Mouse (Mus musculus) liver, embryonic 11.5 days (tissue): ENCODE results near the gene Rps19bp1. TPM values are rescaled to one million over a fixed set of nuclear protein-coding genes. Genes with fewer than 3 reads are reported as not detected.

Experiments used
- ATAC-seq: fragments of 200-750 bp; cut with Nextera tagmentation; replicated peaks from 2 replicates; pipeline ENCODE4 v1.8.0; 2017; ENCODE audit warnings: moderate number of reproducible peaks, mild to moderate bottlenecking, moderate TSS enrichment, moderate library complexity; ENCODE audit not compliant: low FRiP score
- DNase-seq: peaks from one replicate; pipeline ENCODE4 v3.0.0-alpha.2; 2017; ENCODE audit warnings: low spot score
- H3K27ac ChIP-seq: fragments of 300-500 bp; sonication (generic); 2 replicates; pipeline ENCODE4 v1.5.1; 2014; ENCODE audit warnings: mild to moderate bottlenecking, low read depth, low read length, control low read depth
- H3K27me3 ChIP-seq: fragments of 300-500 bp; sonication (generic); replicated peaks from 2 replicates; pipeline ENCODE4 v1.6.1; 2014; ENCODE audit warnings: low read length, mixed read lengths; ENCODE audit not compliant: control insufficient read depth, insufficient read depth
- H3K36me3 ChIP-seq: fragments of 300-500 bp; sonication (generic); 2 replicates; pipeline ENCODE4 v1.6.1; 2014; ENCODE audit warnings: mild to moderate bottlenecking, low read length, moderate library complexity, mixed read lengths; ENCODE audit not compliant: control insufficient read depth, insufficient read depth
- H3K4me1 ChIP-seq: fragments of 300-500 bp; sonication (generic); replicated peaks from 2 replicates; pipeline ENCODE4 v1.6.1; 2014; ENCODE audit warnings: low read length, mixed read lengths; ENCODE audit not compliant: control insufficient read depth, insufficient read depth
- H3K4me2 ChIP-seq: fragments of 300-500 bp; sonication (generic); 2 replicates; pipeline ENCODE4 v1.6.1; 2014; ENCODE audit warnings: mild to moderate bottlenecking, control low read depth, moderate library complexity
- H3K4me3 ChIP-seq: fragments of 300-500 bp; sonication (generic); 2 replicates; pipeline ENCODE4 v1.5.1; 2014; ENCODE audit warnings: low read depth, low read length, control low read depth
- H3K9ac ChIP-seq: fragments of 300-500 bp; sonication (generic); 2 replicates; pipeline ENCODE4 v1.6.1; 2014; ENCODE audit warnings: low read depth, low read length, control low read depth
- H3K9me3 ChIP-seq: fragments of 300-500 bp; sonication (generic); 2 replicates; pipeline ENCODE4 v1.6.1; 2016; ENCODE audit warnings: low read length, inconsistent platforms, mixed read lengths; ENCODE audit not compliant: control insufficient read depth
- WGBS: fragments of 180-500 bp; shearing (Covaris S2); extraction: QIAGEN DNeasy Blood & Tissue Kit; methylation state at CpG from one replicate; pipeline ENCODE4 v1.1.7; 2014; 5-methylcytosine and 5-hydroxymethylcytosine counted together
- polyA plus RNA-seq: library from polyadenylated mRNA; unstranded; fragments of >200 nt; fragmentation: Nextera tagmentation; extraction: Ambion mirVana; gene quantifications from 2 replicates; pipeline ENCODE4 v1.2.1, GENCODE M21; 2014

The Rps19bp1 gene
- polyA plus RNA-seq, 1 experiment from 2014 or later, result 80.8 TPM

DNA sequence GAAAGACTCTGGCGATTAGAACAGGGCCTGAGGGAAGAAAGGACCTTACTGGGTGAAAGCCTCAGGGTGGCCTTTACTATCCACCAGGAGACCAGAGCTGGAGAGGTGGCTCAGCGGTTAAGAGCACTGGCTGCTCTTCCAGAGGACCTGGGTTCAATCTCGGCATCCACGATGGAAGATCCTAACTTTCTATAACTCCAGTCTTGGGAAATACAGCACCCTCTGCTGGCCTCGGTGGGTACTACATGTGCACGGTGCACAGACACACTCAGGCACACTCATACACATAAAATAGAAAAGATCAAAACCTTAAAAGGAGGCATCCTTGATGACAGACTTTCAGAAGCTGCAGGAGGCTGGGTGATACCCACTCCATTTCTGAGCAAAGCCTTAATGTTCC, 16.5 kb upstream of the Rps19bp1 start:
- DNase-seq, result no peak
- H3K4me1 ChIP-seq, result no peaks in the 10 kb centered on the region
- 26% methylated on average over 6 of the region's 6 CpGs for WGBS
- peaks cover 32% of the 10 kb centered on the region for H3K27me3 ChIP-seq
- no peaks in the 10 kb centered on the region for H3K36me3 ChIP-seq
- no peak overlapping the region for H3K4me3 ChIP-seq
- no peak overlapping the region for H3K9ac ChIP-seq
- ATAC-seq, result no peak
- no peak overlapping the region for H3K4me2 ChIP-seq
- H3K27ac ChIP-seq, result no peak overlapping the region
- H3K9me3 ChIP-seq, result no peaks in the 10 kb centered on the region

- Histone ChIP-seq H3K36me3 (no peaks in the 10 kb centered on the region), H3K9ac (no peak overlapping the region), H3K4me1 (no peaks in the 10 kb centered on the region), H3K27me3 (peaks cover 17% of the 10 kb centered on the region), H3K27ac (no peak overlapping the region), H3K4me3 (no peak overlapping the region), H3K4me2 (no peak overlapping the region), H3K9me3 (no peaks in the 10 kb centered on the region)
- DNase-seq (no peak), ATAC-seq (no peak)
- WGBS, result 64% methylated on average over 2 of the region's 2 CpGs
Measured at GRCm38 (mm10) chr15:80279053-80279452, 14.9 kb upstream of the Rps19bp1 start.

DNA sequence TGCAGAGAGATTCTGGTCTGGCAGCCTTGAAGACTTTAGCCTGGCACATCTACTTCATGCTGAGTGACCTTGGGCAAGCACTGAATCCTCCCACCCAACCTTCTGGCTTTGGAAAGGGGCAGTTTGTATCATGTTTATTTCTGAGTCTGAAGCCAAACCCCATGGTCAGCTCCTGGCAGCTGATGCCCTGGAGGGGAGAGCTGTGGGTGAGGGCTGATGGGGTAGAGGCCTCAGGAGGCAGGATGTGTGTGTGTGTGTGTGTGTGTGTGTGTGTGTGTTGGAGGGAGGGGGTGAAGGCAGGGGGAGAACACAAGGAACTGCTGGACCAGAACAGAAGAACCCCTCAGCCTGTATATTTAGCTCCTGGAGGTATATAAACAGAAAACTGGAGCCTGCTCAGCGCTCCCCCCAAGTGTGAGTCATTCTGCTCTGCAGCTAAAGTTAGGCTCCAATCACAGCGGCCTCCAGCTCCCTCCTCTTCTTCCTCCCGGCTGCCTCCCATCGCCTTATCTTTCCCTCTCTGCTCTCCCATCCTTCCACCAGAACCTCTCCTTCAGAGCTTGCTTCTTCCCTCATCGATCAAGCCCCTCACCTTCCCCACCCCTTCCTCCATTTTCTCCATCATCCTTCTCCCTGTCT, 14.1 kb upstream of the Rps19bp1 start:
- Histone ChIP-seq H3K4me2 (no peak overlapping the region), H3K4me1 (no peaks in the 10 kb centered on the region), H3K27me3 (peaks cover 10% of the 10 kb centered on the region), H3K9me3 (no peaks in the 10 kb centered on the region), H3K4me3 (no peak overlapping the region), H3K36me3 (no peaks in the 10 kb centered on the region), H3K9ac (no peak overlapping the region), H3K27ac (no peak overlapping the region)
- ATAC-seq (no peak), DNase-seq (no peak)
- WGBS, result 45% methylated on average over 5 of the region's 5 CpGs

- Histone ChIP-seq H3K27ac (no peak overlapping the region), H3K4me3 (no peak overlapping the region), H3K9ac (no peak overlapping the region), H3K4me2 (no peak overlapping the region), H3K9me3 (no peaks in the 10 kb centered on the region), H3K4me1 (no peaks in the 10 kb centered on the region), H3K36me3 (no peaks in the 10 kb centered on the region), H3K27me3 (peaks cover 10% of the 10 kb centered on the region)
- ATAC-seq, result no peak
- peak; percentile 69 for DNase-seq
- 0% methylated on average over 6 of the region's 6 CpGs for WGBS
Measured at GRCm38 (mm10) chr15:80277625-80278024, 13.5 kb upstream of the Rps19bp1 start.

GRCm38 (mm10) chr15:80277107-80277506, 13.0 kb upstream of the Rps19bp1 start:
- Histone ChIP-seq H3K27ac (no peak overlapping the region), H3K4me2 (no peak overlapping the region), H3K9me3 (no peaks in the 10 kb centered on the region), H3K27me3 (peaks cover 7% of the 10 kb centered on the region), H3K9ac (no peak overlapping the region), H3K36me3 (no peaks in the 10 kb centered on the region), H3K4me3 (no peak overlapping the region), H3K4me1 (no peaks in the 10 kb centered on the region)
- 44% methylated on average over 9 of the region's 9 CpGs for WGBS
- ATAC-seq, result no peak
- DNase-seq, result no peak

DNA sequence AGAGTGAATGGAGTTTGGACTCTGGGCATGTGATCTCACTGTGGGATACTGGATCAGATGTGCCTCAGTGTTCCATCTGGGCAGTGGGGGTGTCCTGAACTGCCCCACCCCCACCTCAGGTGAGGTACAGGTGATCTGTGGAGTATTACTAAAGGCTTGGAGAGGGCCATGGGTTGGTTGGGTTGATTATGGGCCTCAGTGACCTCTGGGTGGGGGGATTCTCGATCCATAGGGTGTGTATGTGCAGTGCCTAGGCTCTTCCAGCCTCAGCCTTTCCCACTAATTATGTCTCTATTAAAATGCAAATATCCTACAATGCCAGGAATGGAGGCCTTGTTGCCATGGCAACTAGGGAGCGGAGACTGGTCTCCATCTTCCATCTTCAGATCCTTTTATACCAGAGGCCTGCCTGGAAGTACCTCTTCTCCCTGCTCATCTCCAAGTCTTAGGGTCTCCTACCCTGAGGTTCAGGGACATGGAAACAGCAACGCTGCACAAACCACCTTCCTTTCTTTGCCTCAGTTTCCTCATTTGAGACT, 7.8 kb upstream of the Rps19bp1 start:
- DNase-seq (no peak), ATAC-seq (no peak)
- H3K4me1 ChIP-seq, result no peaks in the 10 kb centered on the region
- no peak overlapping the region for H3K27ac ChIP-seq
- peaks cover 4% of the 10 kb centered on the region; the same call in 1 of the 2 replicates for H3K9me3 ChIP-seq
- no peaks in the 10 kb centered on the region for H3K36me3 ChIP-seq
- H3K27me3 ChIP-seq, result peaks cover 3% of the 10 kb centered on the region
- 68% methylated on average over 3 of the region's 3 CpGs for WGBS
- no peak overlapping the region for H3K9ac ChIP-seq
- no peak overlapping the region for H3K4me3 ChIP-seq
- no peak overlapping the region for H3K4me2 ChIP-seq

DNA sequence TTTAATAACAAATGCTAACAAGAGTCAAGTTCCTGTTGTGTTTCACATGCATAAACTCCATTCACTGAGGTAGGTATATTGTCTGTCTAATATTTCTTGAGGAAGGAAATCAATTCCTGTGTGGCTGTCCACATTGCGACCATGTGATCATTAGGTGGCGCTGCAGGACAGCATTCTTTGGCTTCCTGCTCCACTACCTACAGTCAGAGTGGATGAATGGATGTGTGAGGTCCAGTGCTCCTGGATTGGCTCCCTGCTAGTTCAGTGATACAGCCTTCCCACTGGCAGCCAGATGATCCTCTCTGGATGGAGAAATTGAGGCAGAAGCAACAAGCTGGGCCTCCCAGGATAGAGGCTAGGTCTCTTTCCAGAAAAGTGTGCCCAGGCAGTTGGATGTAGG, 2.2 kb upstream of the Rps19bp1 start:
- Histone ChIP-seq H3K4me2 (no peak overlapping the region), H3K4me3 (no peak overlapping the region), H3K4me1 (peaks cover 9% of the 10 kb centered on the region), H3K9me3 (peaks cover 4% of the 10 kb centered on the region; the same call in 1 of the 2 replicates), H3K27me3 (no peaks in the 10 kb centered on the region), H3K9ac (no peak overlapping the region), H3K27ac (no peak overlapping the region), H3K36me3 (no peaks in the 10 kb centered on the region; the same call in 1 of the 2 replicates)
- ATAC-seq (no peak), DNase-seq (peak; percentile 53)
- WGBS, result 0% methylated on average over 2 of the region's 2 CpGs

- no peak overlapping the region for H3K27ac ChIP-seq
- H3K9ac ChIP-seq, result no peak overlapping the region
- DNase-seq (no peak), ATAC-seq (no peak)
- no peak overlapping the region for H3K4me3 ChIP-seq
- H3K4me2 ChIP-seq, result no peak overlapping the region
- H3K4me1 ChIP-seq, result peaks cover 41% of the 10 kb centered on the region
- H3K36me3 ChIP-seq, result peaks cover 27% of the 10 kb centered on the region
- H3K27me3 ChIP-seq, result no peaks in the 10 kb centered on the region
- WGBS, result 76% methylated on average over 7 of the region's 7 CpGs
- H3K9me3 ChIP-seq, result no peaks in the 10 kb centered on the region
Measured at GRCm38 (mm10) chr15:80261100-80261499, 3.0 kb downstream of the Rps19bp1 start.

- WGBS, result 18% methylated on average over 3 of the region's 3 CpGs
- no peak overlapping the region for H3K27ac ChIP-seq
- H3K4me1 ChIP-seq, result peaks cover 41% of the 10 kb centered on the region
- ATAC-seq, result no peak
- no peak overlapping the region for H3K4me2 ChIP-seq
- DNase-seq, result peak; percentile 77
- H3K27me3 ChIP-seq, result no peaks in the 10 kb centered on the region
- peaks cover 28% of the 10 kb centered on the region for H3K36me3 ChIP-seq
- no peak overlapping the region for H3K9ac ChIP-seq
- no peak overlapping the region for H3K4me3 ChIP-seq
- H3K9me3 ChIP-seq, result no peaks in the 10 kb centered on the region
Measured at GRCm38 (mm10) chr15:80260677-80261076, 3.4 kb downstream of the Rps19bp1 start.
